Comparison of ENCODE assay signal across 23 mouse cellular contexts in genomic region chr13:58686822-58687221, GRCm38 (mm10).
DNase-seq lines count a peak whose midpoint lies in the region; ATAC-seq and TF ChIP-seq lines count a peak whose summit lies in the region.
"Had no signal": no experiment of that assay in that cellular context is flagged by ENCODE, and none has a peak within 500 bp of the region (broad histone marks: within the 10 kb centered on the region; RNA-seq: fewer than 3 reads in every experiment).

No protein-coding gene starts in this region.

- H3K27me3 ChIP-seq in heart, embryonic 12.5 days (replicated peaks), result no peaks in the 10 kb centered on the region
- H3K27me3 ChIP-seq in kidney, postnatal 0 days (ENCODE audit: insufficient read depth, low read length), result no peaks in the 10 kb centered on the region
- H3K27me3 ChIP-seq: forebrain, embryonic 13.5 days; heart, embryonic 13.5 days; Patski had no signal

- H3K4me1 ChIP-seq in heart, embryonic 12.5 days (replicated peaks), result no peaks in the 10 kb centered on the region
- H3K4me1 ChIP-seq in kidney, postnatal 0 days (replicated peaks; ENCODE audit: insufficient read depth, low read length), result no peaks in the 10 kb centered on the region
- H3K4me1 ChIP-seq: forebrain, embryonic 13.5 days; heart, embryonic 13.5 days had no signal

- WGBS in heart, embryonic 12.5 days, result 45% methylated on average over 5 of the region's 5 CpGs
- WGBS in kidney, postnatal 0 days, result 32% methylated on average over 5 of the region's 5 CpGs

- no peak for TF ChIP-seq CTCF in kidney, postnatal 0 days (IDR thresholded peaks at IDR 0.05; ENCODE audit: low read depth)

- no peak overlapping the region for H3K27ac ChIP-seq in heart, embryonic 12.5 days (ENCODE audit: poor library complexity, severe bottlenecking)
- no peak overlapping the region for H3K27ac ChIP-seq in kidney, postnatal 0 days
- H3K27ac ChIP-seq: forebrain, embryonic 10.5 days; forebrain, embryonic 13.5 days; heart, embryonic 13.5 days; hindbrain, embryonic 14.5 days; hindbrain, postnatal 0 days had no signal

- 0 out of 2 replicates have a peak, but pooled peaks cover 3% of the 10 kb centered on the region for H3K9me3 ChIP-seq in heart, embryonic 12.5 days (replicated peaks)
- no peaks in the 10 kb centered on the region for H3K9me3 ChIP-seq in kidney, postnatal 0 days (replicated peaks; ENCODE audit: low read length)
- H3K9me3 ChIP-seq: forebrain, embryonic 10.5 days; forebrain, embryonic 13.5 days; heart, embryonic 13.5 days had no signal

- peak; percentile 77 for DNase-seq in heart, adult 11 months
- DNase-seq in kidney, postnatal 0 days (ENCODE audit: low spot score), result peak; percentile 61
- no peak for DNase-seq in kidney, adult 18-20 months
- no peak for DNase-seq in Muller cell, postnatal 12 days (ENCODE audit: inconsistent ontology term)
- DNase-seq: adrenal gland, postnatal 14 days; cerebellum, adult 11-12 months; cerebellum, adult 8-10 months; cerebellum, postnatal 10 days; cerebellum, postnatal 36 days; gastrocnemius, postnatal 10 days; gastrocnemius, postnatal 36 days; heart, adult 18-20 months; heart, postnatal 14 days; heart, postnatal 4 days had no signal

- ATAC-seq in heart, embryonic 12.5 days (ENCODE audit: insufficient number of reproducible peaks, low FRiP score), result no peak
- ATAC-seq in kidney, postnatal 0 days (replicated peaks; ENCODE audit: low FRiP score, low read depth), result no peak
- ATAC-seq in megakaryocyte progenitor cell, adult 5-6 weeks (replicated peaks; ENCODE audit: poor library complexity), result peak; percentile 39
- ATAC-seq: forebrain, embryonic 13.5 days; forebrain, embryonic 16.5 days; hindbrain, postnatal 0 days; Patski had no signal

- no peak overlapping the region for H3K4me2 ChIP-seq in heart, embryonic 12.5 days
- no peak overlapping the region for H3K4me2 ChIP-seq in kidney, postnatal 0 days (ENCODE audit: low read length)
- H3K4me2 ChIP-seq: forebrain, embryonic 13.5 days; heart, embryonic 13.5 days; hindbrain, embryonic 14.5 days had no signal

- no peak overlapping the region for H3K4me3 ChIP-seq in heart, embryonic 12.5 days
- no peak overlapping the region for H3K4me3 ChIP-seq in kidney, postnatal 0 days (replicated peaks; ENCODE audit: low read depth, low read length)
- H3K4me3 ChIP-seq: forebrain, embryonic 10.5 days; forebrain, embryonic 13.5 days; heart, embryonic 13.5 days had no signal

- H3K36me3 ChIP-seq in heart, embryonic 12.5 days, result no peaks in the 10 kb centered on the region
- no peaks in the 10 kb centered on the region for H3K36me3 ChIP-seq in kidney, postnatal 0 days (ENCODE audit: insufficient read depth, low read length)
- H3K36me3 ChIP-seq: forebrain, embryonic 10.5 days; heart, embryonic 13.5 days had no signal

- H3K9ac ChIP-seq in heart, embryonic 12.5 days, result no peak overlapping the region
- H3K9ac ChIP-seq in kidney, postnatal 0 days (ENCODE audit: low read depth, low read length), result no peak overlapping the region
- H3K9ac ChIP-seq: forebrain, embryonic 13.5 days; heart, embryonic 13.5 days; hindbrain, embryonic 14.5 days had no signal

Comparison
In these comparisons a context has a peak if more than half of its experiments do, and no peak if none do; other contexts are left out.
1. DNase-seq: peak in heart, adult 11 months (single experiment) and kidney, postnatal 0 days (single experiment); none in kidney, adult 18-20 months (single experiment) and Muller cell, postnatal 12 days (single experiment).